Mouse (Mus musculus): ENCODE data around the gene Ldlrad3.

- no peak for TF ChIP-seq POLR2A (IDR thresholded peaks at IDR 0.05; ENCODE audit: low read depth, low read length)
- TF ChIP-seq CTCF (conservative IDR thresholded peaks at IDR 0.05; ENCODE audit: insufficient read depth, insufficient read length, low read depth, low read length), result no peak
Measured at GRCm38 (mm10) chr2:102183720-102184480, 2.3 kb downstream of the Ldlrad3 start.

All from kidney, adult 2 months (tissue).